Mouse (Mus musculus): ENCODE data around the gene Cnbd2.

DNA sequence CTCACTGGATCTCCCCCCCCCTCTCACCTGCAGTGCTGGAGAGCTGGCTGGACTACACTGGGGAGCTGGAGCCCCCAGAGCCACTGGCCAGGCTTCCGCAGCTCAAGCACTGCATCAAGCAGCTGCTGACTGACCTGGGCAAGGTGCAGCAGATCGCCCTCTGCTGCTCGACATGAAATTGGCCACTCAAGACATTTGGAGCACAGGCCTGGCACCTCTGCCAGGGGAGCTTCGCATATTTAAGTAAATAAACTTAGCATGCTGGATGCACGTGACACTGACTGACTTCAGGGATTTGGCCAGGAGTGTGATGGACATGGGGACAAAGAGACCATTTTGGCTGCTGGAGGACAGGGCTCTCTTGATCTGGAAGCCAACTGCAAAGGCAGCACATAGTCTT is 4.8 kb upstream of the Cnbd2 start:
- peak; percentile 69 for TF ChIP-seq CTCF (IDR thresholded peaks at IDR 0.05; ENCODE audit: low read depth)
- no peak for TF ChIP-seq EP300 (optimal IDR thresholded peaks at IDR 0.05)
